Mouse (Mus musculus): ENCODE results near the gene Zfp51. TPM values are rescaled to one million over a fixed set of nuclear protein-coding genes. Genes with fewer than 3 reads are reported as not detected.

Zfp51 gene
- polyA plus RNA-seq, 1 experiment from 2014 or later = 11.5 TPM

- Histone ChIP-seq H3K27me3 (replicated peaks; ENCODE audit: control insufficient read depth, insufficient read depth, low read length) (no peaks in the 10 kb centered on the region), H3K36me3 (ENCODE audit: control insufficient read depth, insufficient read depth, low read length) (peaks cover 10% of the 10 kb centered on the region), H3K4me1 (ENCODE audit: control insufficient read depth, insufficient read depth, low read depth, low read length) (no peaks in the 10 kb centered on the region), H3K4me3 (ENCODE audit: low read length) (no peak overlapping the region), H3K27ac (ENCODE audit: low read depth, low read length) (no peak overlapping the region), H3K4me2 (ENCODE audit: low read length) (no peak overlapping the region), H3K9me3 (ENCODE audit: control insufficient read depth, low read length) (no peaks in the 10 kb centered on the region), H3K9ac (ENCODE audit: low read depth, low read length) (no peak overlapping the region)
- no peak for ATAC-seq
These were observed 59.6 kb downstream of the Zfp51 start for GRCm38 (mm10) chr17:21509756-21510155.

Other genes with a start within 250 kb of the Zfp51 start
- not detected in 2 replicates for gene Vmn1r234, start 224.3 kb upstream of the Zfp51 start, polyA plus RNA-seq (2015; fragmentation: Nextera tagmentation; extraction: Ambion mirVana)
- not detected in 2 replicates for gene Vmn1r235, start 194.0 kb upstream of the Zfp51 start, polyA plus RNA-seq (2015; fragmentation: Nextera tagmentation; extraction: Ambion mirVana)
- gene Vmn1r236, start 167.4 kb upstream of the Zfp51 start, polyA plus RNA-seq (2015; fragmentation: Nextera tagmentation; extraction: Ambion mirVana) = not detected in 2 replicates
- not detected in 2 replicates for gene Vmn1r237, start 138.5 kb upstream of the Zfp51 start, polyA plus RNA-seq (2015; fragmentation: Nextera tagmentation; extraction: Ambion mirVana)
- 4.5 and 5.7 TPM in 2 replicates for gene Zfp677, start 66.6 kb upstream of the Zfp51 start, polyA plus RNA-seq (2015; fragmentation: Nextera tagmentation; extraction: Ambion mirVana)
- gene Zfp54, start 27.1 kb upstream of the Zfp51 start, polyA plus RNA-seq (2015; fragmentation: Nextera tagmentation; extraction: Ambion mirVana) = 5.8 and 6.0 TPM in 2 replicates
- 8.7 and 10.7 TPM in 2 replicates for gene Zfp53, start 38.6 kb downstream of the Zfp51 start, polyA plus RNA-seq (2015; fragmentation: Nextera tagmentation; extraction: Ambion mirVana)
- 3.0 and 3.5 TPM in 2 replicates for gene Zfp52, start 85.2 kb downstream of the Zfp51 start, polyA plus RNA-seq (2015; fragmentation: Nextera tagmentation; extraction: Ambion mirVana)
- gene Zfp948, start 116.6 kb downstream of the Zfp51 start, polyA plus RNA-seq (2015; fragmentation: Nextera tagmentation; extraction: Ambion mirVana) = 19.2 and 20.3 TPM in 2 replicates
- gene Zfp983, start 200.2 kb downstream of the Zfp51 start, polyA plus RNA-seq (2015; fragmentation: Nextera tagmentation; extraction: Ambion mirVana) = 10.7 and 12.9 TPM in 2 replicates
- gene Gm10226, start 241.5 kb downstream of the Zfp51 start, polyA plus RNA-seq (2015; fragmentation: Nextera tagmentation; extraction: Ambion mirVana) = 12.1 and 17.6 TPM in 2 replicates